ENCODE assay signal across 15 mouse cellular contexts in the genomic region with DNA sequence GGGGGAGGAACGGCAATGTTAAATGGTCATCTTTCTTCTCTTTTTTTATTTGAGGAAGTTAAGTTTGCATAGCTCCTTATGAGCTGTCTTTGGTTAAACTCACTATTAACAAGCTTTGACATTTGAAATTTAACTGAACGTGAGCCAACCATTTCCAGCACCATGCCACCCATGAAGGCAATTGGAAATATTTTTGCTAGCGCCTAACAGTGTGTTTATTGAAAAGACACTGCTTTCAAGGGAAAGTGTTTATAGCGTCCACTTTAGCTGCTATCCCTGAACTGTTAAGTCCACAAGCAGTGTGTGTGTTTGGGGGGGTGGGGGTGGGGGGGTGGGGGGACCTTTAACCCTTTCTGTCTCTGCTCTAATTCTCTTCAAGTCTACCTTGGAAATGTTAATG.
"Had no signal": no experiment of that assay in that cellular context is flagged by ENCODE, and none has a peak within 500 bp of the region (broad histone marks: within the 10 kb centered on the region; RNA-seq: fewer than 3 reads in every experiment).

No protein-coding gene starts in this region.

- H3K27me3 ChIP-seq: midbrain, embryonic 15.5 days; neural tube, embryonic 13.5 days; stomach, embryonic 15.5 days had no signal

- H3K9ac ChIP-seq: liver, embryonic 14.5 days; midbrain, embryonic 15.5 days; neural tube, embryonic 13.5 days; stomach, embryonic 15.5 days had no signal

- DNase-seq: kidney, adult 8-10 months; kidney, postnatal 25 days; layer of hippocampus, adult 9-11 months; layer of hippocampus, postnatal 36 days; lung, adult 18-20 months; lung, postnatal 4 days; right cerebral cortex, postnatal 14 days; thymus, adult 2 months; thymus, postnatal 25 days had no signal

- H3K9me3 ChIP-seq: midbrain, embryonic 15.5 days; neural tube, embryonic 13.5 days; stomach, embryonic 15.5 days had no signal

- ATAC-seq: lung, postnatal 0 days; midbrain, embryonic 15.5 days had no signal

- H3K4me3 ChIP-seq: midbrain, embryonic 15.5 days; neural tube, embryonic 13.5 days; stomach, embryonic 15.5 days had no signal

- H3K27ac ChIP-seq: liver, embryonic 14.5 days; midbrain, embryonic 15.5 days; neural tube, embryonic 13.5 days; stomach, embryonic 15.5 days had no signal

- H3K36me3 ChIP-seq: midbrain, embryonic 15.5 days; neural tube, embryonic 13.5 days; stomach, embryonic 15.5 days had no signal

- H3K4me1 ChIP-seq: midbrain, embryonic 15.5 days; neural tube, embryonic 13.5 days; stomach, embryonic 15.5 days had no signal

- H3K4me2 ChIP-seq: midbrain, embryonic 11.5 days; midbrain, embryonic 15.5 days; neural tube, embryonic 13.5 days; stomach, embryonic 15.5 days had no signal
